In the genomic region with DNA sequence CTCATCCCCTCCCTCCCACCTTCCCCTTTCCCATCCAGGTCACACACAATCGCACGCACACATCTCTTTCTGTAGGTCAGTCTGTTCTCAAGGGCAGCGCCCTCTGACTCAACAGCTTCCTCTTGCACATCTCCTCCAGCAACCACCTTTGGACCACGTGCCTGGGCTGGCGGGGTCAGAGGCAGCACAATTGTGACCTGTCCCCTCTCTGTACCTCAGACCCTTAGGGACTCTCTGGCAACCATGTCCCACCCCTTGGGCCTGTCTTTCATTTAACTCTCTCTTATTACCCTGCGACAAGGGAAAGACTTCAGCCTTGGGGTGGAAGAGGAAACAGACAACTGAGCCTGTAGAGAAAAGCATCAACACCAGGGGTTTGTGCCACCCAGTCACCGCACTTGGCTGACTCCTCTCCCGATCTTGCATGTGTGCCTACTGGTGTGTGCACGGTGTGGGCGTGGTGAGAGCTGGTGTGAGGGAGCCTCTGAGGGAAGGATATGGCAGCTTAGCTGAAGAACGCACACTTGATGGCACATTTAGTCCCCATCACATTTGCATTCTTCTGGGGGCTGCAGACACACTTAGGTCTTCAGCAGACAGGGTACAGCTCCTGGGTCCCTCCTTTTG, we compare ENCODE assay signal across 14 mouse cellular contexts. TPM values are rescaled to one million over a fixed set of nuclear protein-coding genes. Genes with fewer than 3 reads are reported as not detected.
DNase-seq lines count a peak whose midpoint lies in the region; ATAC-seq and TF ChIP-seq lines count a peak whose summit lies in the region.
"Had no signal": no experiment of that assay in that cellular context is flagged by ENCODE, and none has a peak within 500 bp of the region (broad histone marks: within the 10 kb centered on the region; RNA-seq: fewer than 3 reads in every experiment).

No protein-coding gene starts in this region.

- 78% methylated on average over 11 of the region's 11 CpGs for WGBS in heart, embryonic 12.5 days

- H3K36me3 ChIP-seq in E14TG2a.4 (ENCODE audit: insufficient read depth, low read length), result peaks cover 35% of the 10 kb centered on the region
- no peaks in the 10 kb centered on the region for H3K36me3 ChIP-seq in heart, embryonic 12.5 days

- peak; percentile 64 for ATAC-seq in erythroblast, adult 5-6 weeks (replicated peaks; ENCODE audit: low FRiP score, poor library complexity, severe bottlenecking)
- peak; percentile 22 for ATAC-seq in megakaryocyte progenitor cell, adult 5-6 weeks (replicated peaks; ENCODE audit: poor library complexity)
- no peak for ATAC-seq in heart, embryonic 12.5 days (ENCODE audit: insufficient number of reproducible peaks, low FRiP score)

- H3K4me1 ChIP-seq in E14TG2a.4 (replicated peaks; ENCODE audit: low read depth, low read length), result peaks cover 57% of the 10 kb centered on the region
- H3K4me1 ChIP-seq in heart, embryonic 12.5 days (replicated peaks), result no peaks in the 10 kb centered on the region

- peak overlapping the region; percentile 43 for H3K4me3 ChIP-seq in E14TG2a.4 (replicated peaks; ENCODE audit: low read length)
- H3K4me3 ChIP-seq in heart, embryonic 12.5 days, result no peak overlapping the region
- H3K4me3 ChIP-seq: gastrocnemius, adult 2 months; left cerebral cortex, adult 2 months had no signal

- no peaks in the 10 kb centered on the region for H3K9me3 ChIP-seq in E14TG2a.4 (ENCODE audit: low read length)
- no peaks in the 10 kb centered on the region for H3K9me3 ChIP-seq in heart, embryonic 12.5 days (replicated peaks)

- H3K9ac ChIP-seq in heart, embryonic 12.5 days, result no peak overlapping the region

- H3K27ac ChIP-seq in heart, embryonic 12.5 days (ENCODE audit: poor library complexity, severe bottlenecking), result no peak overlapping the region
- H3K27ac ChIP-seq: gastrocnemius, adult 2 months; left cerebral cortex, adult 2 months had no signal

- H3K4me2 ChIP-seq in heart, embryonic 12.5 days, result no peak overlapping the region

- H3K27me3 ChIP-seq in E14TG2a.4 (ENCODE audit: insufficient read depth, low read length), result no peaks in the 10 kb centered on the region
- 0 out of 2 replicates have a peak, but pooled peaks cover 5% of the 10 kb centered on the region for H3K27me3 ChIP-seq in heart, embryonic 12.5 days (replicated peaks)

- TF ChIP-seq CTCF in E14TG2a.4 (conservative IDR thresholded peaks at IDR 0.05; ENCODE audit: low read length), result no peak

- DNase-seq in thymus, adult 18-20 months, result peak; percentile 34 to 55
- DNase-seq in cerebellum, adult 11-12 months, result no peak
- DNase-seq in cerebellum, adult 9-11 months, result no peak
- DNase-seq: cerebellum, adult 18-20 months; gastrocnemius, adult 2 months; heart, postnatal 10 days; kidney, adult 11 months; lung, postnatal 10 days had no signal

RNA-seq across cellular contexts. Expression of a gene that starts 2.7 kb away (rescaled TPM):
- total RNA-seq in erythroblast, adult 5-6 weeks (2015; ENCODE audit: low replicate concordance), result 15.8 and 24.9 TPM in 2 replicates
- total RNA-seq in erythroblast, adult 5-6 weeks (2017; ENCODE audit: low replicate concordance), result 58.3 and 60.0 TPM in 2 replicates
- 86.0 and 93.4 TPM in 2 replicates for total RNA-seq in megakaryocyte progenitor cell, adult 5-6 weeks (2015)
- total RNA-seq in megakaryocyte progenitor cell, adult 5-6 weeks (2017), result 294 and 316 TPM in 2 replicates
- 0.17 and 0.31 TPM in 2 replicates for polyA plus RNA-seq in heart, embryonic 12.5 days (2016; fragmentation: Nextera tagmentation; extraction: Ambion mirVana)

RNA-seq across cellular contexts. Expression of a gene that starts 12.9 kb away (rescaled TPM):
- total RNA-seq in erythroblast, adult 5-6 weeks (2015; ENCODE audit: low replicate concordance), result 1.7 TPM in 1 of 2 replicates, not detected in the other
- total RNA-seq in erythroblast, adult 5-6 weeks (2017; ENCODE audit: low replicate concordance), result 0.34 TPM in 1 of 2 replicates, not detected in the other
- 2.0 and 3.5 TPM in 2 replicates for total RNA-seq in megakaryocyte progenitor cell, adult 5-6 weeks (2015)
- total RNA-seq in megakaryocyte progenitor cell, adult 5-6 weeks (2017), result 1.1 and 1.9 TPM in 2 replicates
- polyA plus RNA-seq in heart, embryonic 12.5 days (2016; fragmentation: Nextera tagmentation; extraction: Ambion mirVana), result 5.7 and 6.1 TPM in 2 replicates

RNA-seq across cellular contexts. Expression of a gene that starts 43.8 kb away (rescaled TPM):
- total RNA-seq in erythroblast, adult 5-6 weeks (2015; ENCODE audit: low replicate concordance), result 19.8 and 26.8 TPM in 2 replicates
- 17.1 and 19.9 TPM in 2 replicates for total RNA-seq in erythroblast, adult 5-6 weeks (2017; ENCODE audit: low replicate concordance)
- total RNA-seq in megakaryocyte progenitor cell, adult 5-6 weeks (2015), result 27.4 and 27.5 TPM in 2 replicates
- 17.5 and 20.6 TPM in 2 replicates for total RNA-seq in megakaryocyte progenitor cell, adult 5-6 weeks (2017)
- polyA plus RNA-seq in heart, embryonic 12.5 days (2016; fragmentation: Nextera tagmentation; extraction: Ambion mirVana), result 0.54 and 1.3 TPM in 2 replicates

RNA-seq across cellular contexts. Expression of a gene that starts 47.8 kb away (rescaled TPM):
- total RNA-seq in erythroblast, adult 5-6 weeks (2015; ENCODE audit: low replicate concordance), result not detected in 2 replicates
- 3.2 and 5.0 TPM in 2 replicates for total RNA-seq in erythroblast, adult 5-6 weeks (2017; ENCODE audit: low replicate concordance)
- total RNA-seq in megakaryocyte progenitor cell, adult 5-6 weeks (2015), result 4.4 and 4.7 TPM in 2 replicates
- total RNA-seq in megakaryocyte progenitor cell, adult 5-6 weeks (2017), result 1.7 and 4.0 TPM in 2 replicates
- polyA plus RNA-seq in heart, embryonic 12.5 days (2016; fragmentation: Nextera tagmentation; extraction: Ambion mirVana), result not detected in 2 replicates
- total RNA-seq: gastrocnemius, adult 2 months; heart, postnatal 10 days; left cerebral cortex, adult 2 months had no signal
- polyA plus RNA-seq: embryonic facial prominence, embryonic 14.5 days had no signal

Comparison
In these comparisons a context has a peak if more than half of its experiments do, and no peak if none do; other contexts are left out.
1. DNase-seq: peak in thymus, adult 18-20 months (2 of 2); none in cerebellum, adult 11-12 months (single experiment) and cerebellum, adult 9-11 months (single experiment).